Mouse (Mus musculus): ENCODE data around the gene Erich6b.

Gene Erich6b

GRCm38 (mm10) chr14:75642080-75642479 lies at the start of gene Erich6b:
TSS of gene Erich6b (plus strand) at chr14:75642259.
- no peak for DNase-seq (ENCODE audit: low spot score)

GRCm38 (mm10) chr14:75592978-75593377 lies 49.1 kb upstream of the Erich6b start, which contains the start of gene Spert:
TSS of gene Spert (minus strand) at chr14:75593116.
- no peak for DNase-seq (ENCODE audit: low spot score)

- DNase-seq (ENCODE audit: low spot score) = no peak
Observed at GRCm38 (mm10) chr14:75609176-75609575, 32.9 kb upstream of the Erich6b start.

GRCm38 (mm10) chr14:75616375-75616774 lies 25.7 kb upstream of the Erich6b start:
- DNase-seq (ENCODE audit: low spot score) = no peak

- no peak for DNase-seq (ENCODE audit: low spot score)
Observed at GRCm38 (mm10) chr14:75622984-75623383, 19.1 kb upstream of the Erich6b start.

- DNase-seq (ENCODE audit: low spot score) = no peak
Observed at GRCm38 (mm10) chr14:75628870-75629269, 13.2 kb upstream of the Erich6b start.

- DNase-seq (ENCODE audit: low spot score) = no peak
Observed at GRCm38 (mm10) chr14:75635350-75635749, 6.7 kb upstream of the Erich6b start.

- no peak for DNase-seq (ENCODE audit: low spot score)
Observed at GRCm38 (mm10) chr14:75636107-75636506, 6.0 kb upstream of the Erich6b start.

GRCm38 (mm10) chr14:75637641-75638040 lies 4.4 kb upstream of the Erich6b start:
- DNase-seq (ENCODE audit: low spot score) = no peak

GRCm38 (mm10) chr14:75640846-75641245 lies 1.2 kb upstream of the Erich6b start:
- no peak for DNase-seq (ENCODE audit: low spot score)

GRCm38 (mm10) chr14:75641369-75641768 lies 690 bp upstream of the Erich6b start:
- DNase-seq (ENCODE audit: low spot score) = no peak

- no peak for DNase-seq (ENCODE audit: low spot score)
Observed at GRCm38 (mm10) chr14:75645461-75645860, 3.4 kb downstream of the Erich6b start.

GRCm38 (mm10) chr14:75646060-75646459 lies 4.0 kb downstream of the Erich6b start:
- DNase-seq (ENCODE audit: low spot score) = no peak

- DNase-seq (ENCODE audit: low spot score) = no peak
Observed at GRCm38 (mm10) chr14:75646968-75647829, 5.1 kb downstream of the Erich6b start.

GRCm38 (mm10) chr14:75660936-75661335 lies 18.9 kb downstream of the Erich6b start:
- DNase-seq (ENCODE audit: low spot score) = no peak

GRCm38 (mm10) chr14:75661548-75661947 lies 19.5 kb downstream of the Erich6b start:
- DNase-seq (ENCODE audit: low spot score) = no peak

GRCm38 (mm10) chr14:75665430-75666180 lies 23.5 kb downstream of the Erich6b start:
- DNase-seq (ENCODE audit: low spot score) = no peak

- DNase-seq (ENCODE audit: low spot score) = no peak
Observed at GRCm38 (mm10) chr14:75669085-75669645, 27.1 kb downstream of the Erich6b start.

GRCm38 (mm10) chr14:75676316-75676715 lies 34.3 kb downstream of the Erich6b start:
- DNase-seq (ENCODE audit: low spot score) = no peak

- no peak for DNase-seq (ENCODE audit: low spot score)
Observed at GRCm38 (mm10) chr14:75690428-75690827, 48.4 kb downstream of the Erich6b start.

- DNase-seq (ENCODE audit: low spot score) = no peak
Observed at GRCm38 (mm10) chr14:75696096-75696495, 54.0 kb downstream of the Erich6b start.

GRCm38 (mm10) chr14:75697928-75698327 lies 55.9 kb downstream of the Erich6b start:
- no peak for DNase-seq (ENCODE audit: low spot score)

- DNase-seq (ENCODE audit: low spot score) = no peak
Observed at GRCm38 (mm10) chr14:75706647-75707046, 64.6 kb downstream of the Erich6b start.
